Mouse (Mus musculus): ENCODE results near the gene BC034090.

DNA sequence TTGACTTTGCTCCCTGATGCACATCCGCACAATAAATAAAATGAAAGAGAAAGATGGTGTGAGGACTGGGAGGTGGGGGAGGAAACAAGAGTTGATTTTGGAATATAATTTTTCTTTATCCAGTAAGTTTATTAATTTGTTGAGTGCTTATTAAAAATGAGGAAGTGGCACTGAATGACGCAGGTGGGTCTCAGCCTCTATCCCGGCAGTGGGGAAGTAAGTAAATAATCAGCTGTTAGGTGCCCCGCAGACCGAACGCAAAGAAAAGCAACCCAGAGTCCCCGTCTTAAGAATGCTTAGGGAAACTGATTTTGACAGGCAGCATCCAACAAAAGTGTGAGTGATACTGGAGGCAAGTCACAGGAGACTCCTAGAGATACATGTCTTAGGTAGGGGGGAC, 39.6 kb upstream of the BC034090 start:
- TF ChIP-seq POLR2A (IDR thresholded peaks at IDR 0.05; ENCODE audit: borderline replicate concordance, low read depth, low read length) (no peak), CTCF (IDR thresholded peaks at IDR 0.05; ENCODE audit: low read depth, low read length) (no peak)

All from bone marrow macrophage, adult 2 months (primary cell).